Mouse (Mus musculus) heart, postnatal 0 days (tissue): ENCODE data around the gene Rps6.

Experiments
- CTCF ChIP-seq: IDR thresholded peaks from 2 replicates; pipeline ENCODE4 v1.5.1; 2016; ENCODE audit warnings: antibody characterized with exemption, control low read depth, low read depth
- EP300 ChIP-seq: IDR thresholded peaks from 2 replicates; pipeline ENCODE4 v1.6.1; 2016; ENCODE audit warnings: antibody characterized with exemption, low read depth

DNA sequence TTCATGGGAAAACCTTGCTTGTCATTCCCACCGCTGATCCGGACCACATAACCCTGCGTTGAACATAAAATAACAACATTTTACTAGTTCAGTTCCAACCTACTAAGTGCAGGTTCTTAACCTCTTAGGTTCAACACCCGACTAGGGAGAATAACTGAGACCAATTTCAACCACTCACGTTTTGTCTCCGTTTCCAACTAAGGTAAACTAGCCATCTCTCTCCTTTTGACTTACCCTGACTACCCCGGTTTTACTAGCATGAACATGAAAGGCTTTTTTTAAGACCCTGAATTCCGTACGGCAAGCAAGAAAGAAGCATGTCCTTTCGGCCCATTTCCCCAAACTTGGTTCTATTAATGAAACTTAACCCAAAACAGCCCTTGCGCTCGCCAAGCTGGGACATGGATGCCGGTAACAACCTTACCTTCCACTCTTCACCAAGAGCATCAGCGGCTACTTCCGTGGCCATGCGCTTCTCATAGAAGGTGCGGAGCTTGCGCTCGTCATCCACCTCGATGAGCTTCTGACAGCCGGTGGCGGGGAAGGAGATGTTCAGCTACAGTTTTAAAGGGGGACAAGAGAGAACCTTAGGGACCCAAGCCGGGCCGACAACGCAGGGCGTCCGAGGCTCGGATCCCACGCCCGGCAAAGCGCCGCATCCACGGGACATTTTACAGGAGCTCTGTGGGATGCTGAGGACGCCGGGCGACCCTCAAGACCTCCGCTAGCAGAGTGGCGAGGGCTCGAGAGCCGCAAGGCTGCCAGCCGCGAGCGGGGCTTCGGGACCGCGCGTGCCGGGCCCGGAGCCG, 704 bp downstream of the Rps6 start:
- TF ChIP-seq CTCF (no peak), EP300 (no peak)
